Mouse (Mus musculus): ENCODE measurements around the gene Cenpt.

DNA sequence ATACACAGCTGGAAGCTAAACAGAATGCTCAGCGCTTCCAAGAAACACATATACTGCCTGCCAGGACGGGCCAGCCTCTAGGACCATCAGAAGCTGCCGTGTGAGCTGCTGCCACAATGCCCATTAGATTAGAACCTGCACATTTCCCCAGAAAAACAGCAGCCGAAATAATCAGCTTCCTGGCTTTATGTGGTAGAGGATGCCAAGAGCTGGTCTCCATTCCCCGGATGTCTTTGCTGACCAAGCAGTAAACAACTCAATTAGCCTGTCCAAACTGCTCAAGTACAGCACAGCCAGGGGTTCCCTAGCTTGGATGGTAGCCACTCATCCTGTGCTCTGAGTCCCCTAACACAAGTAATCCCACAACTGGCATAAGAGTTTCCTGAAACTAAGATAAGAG, 45.3 kb downstream of the Cenpt start:
- TF ChIP-seq GATA1 (IDR thresholded peaks at IDR 0.05; ENCODE audit: borderline replicate concordance, low read length) (no peak), FLI1 (IDR thresholded peaks at IDR 0.05; ENCODE audit: low read length) (no peak)

All from megakaryocyte, embryonic 14.5 days (primary cell).